Mouse (Mus musculus) heart, adult 2 months (tissue): Measurements from ENCODE around the gene Bco2.

Experiments used
- CTCF ChIP-seq: fragments of 200-600 bp; IDR thresholded peaks from 2 replicates; pipeline ENCODE4 v1.8.1; 2022; ENCODE audit warnings: antibody characterized with exemption, mild to moderate bottlenecking, moderate library complexity
- EP300 ChIP-seq: fragments of 200-500 bp; IDR thresholded peaks from 2 replicates; pipeline ENCODE4 v1.6.1; 2011; ENCODE audit warnings: low read depth, low read length, control low read depth; ENCODE audit not compliant: insufficient read depth
- POLR2A ChIP-seq: fragments of 200-500 bp; IDR thresholded peaks from 2 replicates; pipeline ENCODE4 v1.6.1; 2011; ENCODE audit warnings: mild to moderate bottlenecking, low read depth, low read length, control low read depth; ENCODE audit not compliant: insufficient read depth

GRCm38 (mm10) chr9:50518781-50519180 is 36.2 kb downstream of the Bco2 start:
- TF ChIP-seq POLR2A (no peak), CTCF (peak; percentile 67), EP300 (no peak)
